Mouse (Mus musculus) heart, embryonic 11.5 days (tissue): ENCODE data around the gene Nup133. TPM values are rescaled to one million over a fixed set of nuclear protein-coding genes. Genes with fewer than 3 reads are reported as not detected.
A peak's percentile ranks its signal among the peaks of the same experiment; 100 is the strongest.

ENCODE experiments used
- ATAC-seq: fragments of 200-750 bp; cut with Nextera tagmentation; replicated peaks from 2 replicates; pipeline ENCODE4 v1.8.0; 2017; ENCODE audit warnings: moderate library complexity; ENCODE audit not compliant: insufficient number of reproducible peaks, low FRiP score, low TSS enrichment
- H3K27ac ChIP-seq: fragments of 300-500 bp; sonication (generic); 2 replicates; pipeline ENCODE4 v1.5.1; 2014; ENCODE audit warnings: mild to moderate bottlenecking, low read depth, low read length
- H3K27me3 ChIP-seq: fragments of 300-500 bp; sonication (generic); 2 replicates; pipeline ENCODE4 v1.6.1; 2014; ENCODE audit warnings: mild to moderate bottlenecking, low read length, mixed read lengths; ENCODE audit not compliant: control insufficient read depth, insufficient read depth
- H3K36me3 ChIP-seq: fragments of 300-500 bp; sonication (generic); 2 replicates; pipeline ENCODE4 v1.6.1; 2014; ENCODE audit warnings: mild to moderate bottlenecking, low read length, moderate library complexity, mixed read lengths; ENCODE audit not compliant: control insufficient read depth, insufficient read depth
- H3K4me1 ChIP-seq: fragments of 300-500 bp; sonication (generic); 2 replicates; pipeline ENCODE4 v1.6.1; 2014; ENCODE audit warnings: low read length; ENCODE audit not compliant: control insufficient read depth, insufficient read depth
- H3K4me2 ChIP-seq: fragments of 300-500 bp; sonication (generic); 2 replicates; pipeline ENCODE4 v1.6.1; 2014; ENCODE audit warnings: mild to moderate bottlenecking, moderate library complexity
- H3K4me3 ChIP-seq: fragments of 300-500 bp; sonication (generic); 2 replicates; pipeline ENCODE4 v1.5.1; 2014; ENCODE audit warnings: low read depth, low read length
- H3K9ac ChIP-seq: fragments of 300-500 bp; sonication (generic); 2 replicates; pipeline ENCODE4 v1.6.1; 2014; ENCODE audit warnings: mild to moderate bottlenecking, low read depth, low read length, moderate library complexity
- H3K9me3 ChIP-seq: fragments of 300-500 bp; sonication (generic); replicated peaks from 2 replicates; pipeline ENCODE4 v1.6.1; 2016; ENCODE audit warnings: low read length; ENCODE audit not compliant: control insufficient read depth
- WGBS: fragments of 180-500 bp; shearing (Covaris S2); extraction: QIAGEN DNeasy Blood & Tissue Kit; methylation state at CpG from one replicate; pipeline ENCODE4 v1.1.7; 2014; ENCODE audit not compliant: insufficient replicate concordance; 5-methylcytosine and 5-hydroxymethylcytosine counted together
- polyA plus RNA-seq: library from polyadenylated mRNA; unstranded; fragments of >200 nt; fragmentation: Nextera tagmentation; extraction: Ambion mirVana; gene quantifications from 2 replicates; pipeline ENCODE4 v1.2.1, GENCODE M21; 2014

Nup133 gene
- polyA plus RNA-seq, 1 experiment from 2014 or later: 31.5 TPM

GRCm38 (mm10) chr8:123889797-123890196 is 59.3 kb downstream of the Nup133 start:
- Histone ChIP-seq H3K27me3 (peaks cover 46% of the 10 kb centered on the region), H3K27ac (no peak overlapping the region), H3K4me2 (no peak overlapping the region), H3K4me3 (no peak overlapping the region), H3K9me3 (no peaks in the 10 kb centered on the region), H3K36me3 (no peaks in the 10 kb centered on the region), H3K4me1 (peaks cover 20% of the 10 kb centered on the region), H3K9ac (no peak overlapping the region)
- 60% methylated on average over 4 of the region's 4 CpGs for WGBS
- no peak for ATAC-seq

GRCm38 (mm10) chr8:123887956-123888355 is 61.1 kb downstream of the Nup133 start:
- H3K4me1 ChIP-seq: peaks cover 27% of the 10 kb centered on the region
- 77% methylated on average over 2 of the region's 2 CpGs for WGBS
- H3K4me3 ChIP-seq: no peak overlapping the region
- H3K9ac ChIP-seq: no peak overlapping the region
- H3K27me3 ChIP-seq: peaks cover 31% of the 10 kb centered on the region
- no peaks in the 10 kb centered on the region for H3K36me3 ChIP-seq
- H3K27ac ChIP-seq: no peak overlapping the region
- no peaks in the 10 kb centered on the region for H3K9me3 ChIP-seq
- ATAC-seq: no peak
- H3K4me2 ChIP-seq: no peak overlapping the region

- Histone ChIP-seq H3K36me3 (no peaks in the 10 kb centered on the region), H3K9me3 (no peaks in the 10 kb centered on the region), H3K27ac (no peak overlapping the region), H3K4me1 (peaks cover 22% of the 10 kb centered on the region), H3K9ac (no peak overlapping the region), H3K4me2 (no peak overlapping the region), H3K4me3 (no peak overlapping the region), H3K27me3 (peaks cover 23% of the 10 kb centered on the region)
- 82% methylated on average over 4 of the region's 4 CpGs for WGBS
- no peak for ATAC-seq
Observed at GRCm38 (mm10) chr8:123887163-123887562, 61.9 kb downstream of the Nup133 start.

GRCm38 (mm10) chr8:123884721-123885565 is 64.1 kb downstream of the Nup133 start:
- WGBS: 8% methylated on average over 14 of the region's 14 CpGs
- peaks cover 15% of the 10 kb centered on the region for H3K4me1 ChIP-seq
- peaks cover 7% of the 10 kb centered on the region for H3K27me3 ChIP-seq
- ATAC-seq: peak; percentile 46; the same call in 1 of the 2 replicates
- no peaks in the 10 kb centered on the region for H3K36me3 ChIP-seq
- no peaks in the 10 kb centered on the region for H3K9me3 ChIP-seq
- H3K27ac ChIP-seq: 0 out of 2 replicates have a peak overlapping the region, but pooled peaks have one; percentile 43
- no peak overlapping the region for H3K4me3 ChIP-seq
- peak overlapping the region; percentile 29; the same call in 1 of the 2 replicates for H3K9ac ChIP-seq
- H3K4me2 ChIP-seq: peak overlapping the region; percentile 49

GRCm38 (mm10) chr8:123883094-123883493 is 66.0 kb downstream of the Nup133 start:
- H3K9me3 ChIP-seq: no peaks in the 10 kb centered on the region
- no peaks in the 10 kb centered on the region for H3K36me3 ChIP-seq
- no peak overlapping the region for H3K4me3 ChIP-seq
- ATAC-seq: no peak
- no peak overlapping the region for H3K9ac ChIP-seq
- H3K4me1 ChIP-seq: peaks cover 15% of the 10 kb centered on the region
- 53% methylated on average over 4 of the region's 4 CpGs for WGBS
- peaks cover 3% of the 10 kb centered on the region; the same call in 1 of the 2 replicates for H3K27me3 ChIP-seq
- H3K4me2 ChIP-seq: no peak overlapping the region
- no peak overlapping the region for H3K27ac ChIP-seq

GRCm38 (mm10) chr8:123882412-123882811 is 66.7 kb downstream of the Nup133 start:
- Histone ChIP-seq H3K4me2 (no peak overlapping the region), H3K9ac (no peak overlapping the region), H3K9me3 (no peaks in the 10 kb centered on the region), H3K36me3 (no peaks in the 10 kb centered on the region), H3K4me1 (peaks cover 15% of the 10 kb centered on the region), H3K27ac (no peak overlapping the region), H3K27me3 (peaks cover 3% of the 10 kb centered on the region; the same call in 1 of the 2 replicates), H3K4me3 (no peak overlapping the region)
- 43% methylated on average over 2 of the region's 2 CpGs for WGBS
- no peak for ATAC-seq

GRCm38 (mm10) chr8:123880821-123881350 is 68.2 kb downstream of the Nup133 start:
- Histone ChIP-seq H3K27me3 (peaks cover 3% of the 10 kb centered on the region; the same call in 1 of the 2 replicates), H3K4me1 (peaks cover 15% of the 10 kb centered on the region), H3K4me3 (no peak overlapping the region), H3K27ac (no peak overlapping the region), H3K36me3 (no peaks in the 10 kb centered on the region), H3K4me2 (no peak overlapping the region), H3K9ac (no peak overlapping the region), H3K9me3 (no peaks in the 10 kb centered on the region)
- WGBS: 27% methylated on average over 4 of the region's 4 CpGs
- ATAC-seq: no peak

GRCm38 (mm10) chr8:123880271-123880670 is 68.8 kb downstream of the Nup133 start:
- no peak overlapping the region for H3K9ac ChIP-seq
- H3K9me3 ChIP-seq: no peaks in the 10 kb centered on the region
- 66% methylated on average over 10 of the region's 10 CpGs for WGBS
- no peak for ATAC-seq
- H3K27me3 ChIP-seq: peaks cover 3% of the 10 kb centered on the region; the same call in 1 of the 2 replicates
- no peak overlapping the region for H3K27ac ChIP-seq
- no peaks in the 10 kb centered on the region for H3K36me3 ChIP-seq
- peaks cover 15% of the 10 kb centered on the region for H3K4me1 ChIP-seq
- H3K4me2 ChIP-seq: no peak overlapping the region
- H3K4me3 ChIP-seq: no peak overlapping the region
